Mouse (Mus musculus): ENCODE data around the gene Morc2a. TPM values are rescaled to one million over a fixed set of nuclear protein-coding genes. Genes with fewer than 3 reads are reported as not detected.

Morc2a gene
- polyA plus RNA-seq, 1 experiment: 28.2 TPM

GRCm38 (mm10) chr11:3703089-3703992, 54.4 kb downstream of the Morc2a start:
- no peak overlapping the region for H3K4me2 ChIP-seq (ENCODE audit: low read depth)
- no peaks in the 10 kb centered on the region for H3K36me3 ChIP-seq (ENCODE audit: control insufficient read depth, insufficient read depth)
- TF ChIP-seq TCF12 (IDR thresholded peaks at IDR 0.05; ENCODE audit: insufficient read depth, poor library complexity, severe bottlenecking) (no peak), TCF3 (IDR thresholded peaks at IDR 0.05; ENCODE audit: insufficient read length, low read depth) (no peak), USF1 (IDR thresholded peaks at IDR 0.05; ENCODE audit: low read depth) (no peak)
- H3ac ChIP-seq (ENCODE audit: control insufficient read depth, insufficient read length): no peak overlapping the region
- H3K4me3 ChIP-seq: no peak overlapping the region
- H3K27me3 ChIP-seq (ENCODE audit: control insufficient read depth, insufficient read depth, insufficient read length): no peaks in the 10 kb centered on the region
- H3K79me2 ChIP-seq (ENCODE audit: control insufficient read depth, insufficient read depth): no peaks in the 10 kb centered on the region

DNA sequence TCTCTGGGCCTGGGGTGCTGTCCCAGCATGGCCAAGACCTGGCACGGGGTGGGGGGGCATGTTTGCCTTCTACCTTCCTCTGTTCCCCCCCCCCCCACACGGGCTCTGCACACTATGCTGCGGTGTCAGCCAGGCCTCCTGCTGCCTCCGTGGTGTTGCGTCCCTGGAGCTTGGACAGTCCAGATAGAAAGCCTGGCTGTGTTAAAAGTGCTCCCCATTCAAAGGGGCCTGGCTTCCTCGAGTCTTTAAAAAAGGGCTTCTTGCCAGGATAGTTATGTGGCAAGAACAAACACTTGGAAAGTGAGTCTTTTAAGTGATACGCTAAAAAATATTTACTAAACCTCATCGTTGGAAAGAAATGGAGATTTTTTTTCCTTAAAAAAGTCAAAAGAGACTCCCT, 55.4 kb downstream of the Morc2a start:
- no peak overlapping the region for H3K4me3 ChIP-seq
- no peaks in the 10 kb centered on the region for H3K79me2 ChIP-seq (ENCODE audit: control insufficient read depth, insufficient read depth)
- H3K36me3 ChIP-seq (ENCODE audit: control insufficient read depth, insufficient read depth): no peaks in the 10 kb centered on the region
- no peaks in the 10 kb centered on the region for H3K27me3 ChIP-seq (ENCODE audit: control insufficient read depth, insufficient read depth, insufficient read length)
- no peak overlapping the region for H3K4me2 ChIP-seq (ENCODE audit: low read depth)
- no peak overlapping the region for H3ac ChIP-seq (ENCODE audit: control insufficient read depth, insufficient read length)
- TF ChIP-seq CEBPB (IDR thresholded peaks at IDR 0.05; ENCODE audit: insufficient read depth, poor library complexity, severe bottlenecking) (no peak), E2F4 (IDR thresholded peaks at IDR 0.05; ENCODE audit: insufficient read depth) (no peak), MYOD1 (IDR thresholded peaks at IDR 0.05; ENCODE audit: control insufficient read depth in 1 of 3, insufficient read length in 2 of 3, low read depth in 2 of 3) (no peak), SRF (IDR thresholded peaks at IDR 0.05; ENCODE audit: control insufficient read depth, insufficient read length, low read depth) (no peak), POLR2A (IDR thresholded peaks at IDR 0.05; ENCODE audit: insufficient read length, low read depth) (no peak), MAX (IDR thresholded peaks at IDR 0.05; ENCODE audit: low read depth) (no peak), MYOG (IDR thresholded peaks at IDR 0.05; ENCODE audit: control insufficient read depth in 1 of 3, insufficient read depth in 1 of 3, insufficient read length in 2 of 3, low read depth in 2 of 3) (no peak), REST (IDR thresholded peaks at IDR 0.05; ENCODE audit: insufficient read depth, insufficient read length) (no peak), TCF3 (IDR thresholded peaks at IDR 0.05; ENCODE audit: insufficient read length, low read depth) (no peak), TCF12 (IDR thresholded peaks at IDR 0.05; ENCODE audit: insufficient read depth, poor library complexity, severe bottlenecking) (no peak), USF1 (IDR thresholded peaks at IDR 0.05; ENCODE audit: low read depth) (no peak), POLR2AphosphoS2 (IDR thresholded peaks at IDR 0.05; ENCODE audit: insufficient read length, low read depth) (no peak)

DNA sequence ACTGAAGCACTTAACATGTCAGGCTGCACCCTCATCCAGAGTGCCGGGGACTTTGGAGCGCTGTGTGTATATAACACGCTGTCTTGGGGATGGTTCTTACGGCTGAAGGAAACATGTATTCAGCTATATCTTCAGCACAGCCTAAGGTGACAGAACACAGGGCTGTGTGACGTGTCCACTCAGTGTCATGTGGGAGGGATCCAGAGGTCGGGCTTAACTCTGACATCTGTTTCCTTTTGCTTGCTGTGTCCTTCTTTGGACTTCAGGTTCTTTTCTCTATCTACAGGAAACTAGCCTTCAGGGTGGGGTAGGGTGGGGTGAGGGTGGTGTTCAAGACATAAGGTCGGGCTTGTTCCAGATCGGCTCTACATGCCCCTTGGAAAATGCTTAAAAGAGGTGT, 58.1 kb downstream of the Morc2a start:
- Histone ChIP-seq H3K36me3 (ENCODE audit: control insufficient read depth, insufficient read depth) (no peaks in the 10 kb centered on the region), H3ac (ENCODE audit: control insufficient read depth, insufficient read length) (no peak overlapping the region), H3K79me2 (ENCODE audit: control insufficient read depth, insufficient read depth) (no peaks in the 10 kb centered on the region), H3K4me3 (no peak overlapping the region), H3K27me3 (ENCODE audit: control insufficient read depth, insufficient read depth, insufficient read length) (no peaks in the 10 kb centered on the region), H3K4me2 (ENCODE audit: low read depth) (no peak overlapping the region)
- no peak for TF ChIP-seq CEBPB (IDR thresholded peaks at IDR 0.05; ENCODE audit: insufficient read depth, poor library complexity, severe bottlenecking)
- TF ChIP-seq MYOG (IDR thresholded peaks at IDR 0.05; ENCODE audit: control insufficient read depth in 1 of 3, insufficient read depth in 1 of 3, insufficient read length in 2 of 3, low read depth in 2 of 3): no peak
- TF ChIP-seq E2F4 (IDR thresholded peaks at IDR 0.05; ENCODE audit: insufficient read depth): no peak
- TF ChIP-seq REST (IDR thresholded peaks at IDR 0.05; ENCODE audit: insufficient read depth, insufficient read length): no peak
- no peak for TF ChIP-seq MYOD1 (IDR thresholded peaks at IDR 0.05; ENCODE audit: control insufficient read depth in 1 of 3, insufficient read length in 2 of 3, low read depth in 2 of 3)
- no peak for TF ChIP-seq SRF (IDR thresholded peaks at IDR 0.05; ENCODE audit: control insufficient read depth, insufficient read length, low read depth)
- TF ChIP-seq POLR2A (IDR thresholded peaks at IDR 0.05; ENCODE audit: insufficient read length, low read depth): no peak
- no peak for TF ChIP-seq TCF12 (IDR thresholded peaks at IDR 0.05; ENCODE audit: insufficient read depth, poor library complexity, severe bottlenecking)
- no peak for TF ChIP-seq USF1 (IDR thresholded peaks at IDR 0.05; ENCODE audit: low read depth)
- no peak for TF ChIP-seq MAX (IDR thresholded peaks at IDR 0.05; ENCODE audit: low read depth)
- TF ChIP-seq POLR2AphosphoS2 (IDR thresholded peaks at IDR 0.05; ENCODE audit: insufficient read length, low read depth): no peak
- TF ChIP-seq TCF3 (IDR thresholded peaks at IDR 0.05; ENCODE audit: insufficient read length, low read depth): no peak

- H3K4me3 ChIP-seq: no peak overlapping the region
- TF ChIP-seq MYOD1 (IDR thresholded peaks at IDR 0.05; ENCODE audit: control insufficient read depth in 1 of 3, insufficient read length in 2 of 3, low read depth in 2 of 3) (no peak), MAX (IDR thresholded peaks at IDR 0.05; ENCODE audit: low read depth) (no peak), CEBPB (IDR thresholded peaks at IDR 0.05; ENCODE audit: insufficient read depth, poor library complexity, severe bottlenecking) (no peak), TCF3 (IDR thresholded peaks at IDR 0.05; ENCODE audit: insufficient read length, low read depth) (no peak), SRF (IDR thresholded peaks at IDR 0.05; ENCODE audit: control insufficient read depth, insufficient read length, low read depth) (no peak), POLR2A (IDR thresholded peaks at IDR 0.05; ENCODE audit: insufficient read length, low read depth) (no peak), USF1 (IDR thresholded peaks at IDR 0.05; ENCODE audit: low read depth) (no peak), MYOG (IDR thresholded peaks at IDR 0.05; ENCODE audit: control insufficient read depth in 1 of 3, insufficient read depth in 1 of 3, insufficient read length in 2 of 3, low read depth in 2 of 3) (no peak), TCF12 (IDR thresholded peaks at IDR 0.05; ENCODE audit: insufficient read depth, poor library complexity, severe bottlenecking) (no peak), POLR2AphosphoS2 (IDR thresholded peaks at IDR 0.05; ENCODE audit: insufficient read length, low read depth) (no peak), REST (IDR thresholded peaks at IDR 0.05; ENCODE audit: insufficient read depth, insufficient read length) (no peak)
- H3K79me2 ChIP-seq (ENCODE audit: control insufficient read depth, insufficient read depth): no peaks in the 10 kb centered on the region
- no peak overlapping the region for H3ac ChIP-seq (ENCODE audit: control insufficient read depth, insufficient read length)
- H3K36me3 ChIP-seq (ENCODE audit: control insufficient read depth, insufficient read depth): no peaks in the 10 kb centered on the region
- no peak overlapping the region for H3K4me2 ChIP-seq (ENCODE audit: low read depth)
- H3K27me3 ChIP-seq (ENCODE audit: control insufficient read depth, insufficient read depth, insufficient read length): peaks cover 2% of the 10 kb centered on the region
These were observed 61.2 kb downstream of the Morc2a start for GRCm38 (mm10) chr11:3710203-3710602.

Measured in myocyte (in vitro differentiated cells).